Mouse (Mus musculus): ENCODE results near the gene Gm17622.

- TF ChIP-seq CTCF (IDR thresholded peaks at IDR 0.05; ENCODE audit: extremely low read depth, insufficient read depth, low read length) (no peak), POLR2A (IDR thresholded peaks at IDR 0.05; ENCODE audit: extremely low read depth, insufficient read depth, low read length) (no peak)
Observed at GRCm38 (mm10) chr13:96470957-96471356, 19.6 kb upstream of the Gm17622 start, which contains the start of gene Ankdd1b.
